Mouse (Mus musculus): ENCODE data around the gene Gm49373. TPM values are rescaled to one million over a fixed set of nuclear protein-coding genes. Genes with fewer than 3 reads are reported as not detected.

Gm49373 gene
- total and polyA plus RNA-seq, 3 experiments: 0.60 to 1.5 (median 0.85) TPM

DNA sequence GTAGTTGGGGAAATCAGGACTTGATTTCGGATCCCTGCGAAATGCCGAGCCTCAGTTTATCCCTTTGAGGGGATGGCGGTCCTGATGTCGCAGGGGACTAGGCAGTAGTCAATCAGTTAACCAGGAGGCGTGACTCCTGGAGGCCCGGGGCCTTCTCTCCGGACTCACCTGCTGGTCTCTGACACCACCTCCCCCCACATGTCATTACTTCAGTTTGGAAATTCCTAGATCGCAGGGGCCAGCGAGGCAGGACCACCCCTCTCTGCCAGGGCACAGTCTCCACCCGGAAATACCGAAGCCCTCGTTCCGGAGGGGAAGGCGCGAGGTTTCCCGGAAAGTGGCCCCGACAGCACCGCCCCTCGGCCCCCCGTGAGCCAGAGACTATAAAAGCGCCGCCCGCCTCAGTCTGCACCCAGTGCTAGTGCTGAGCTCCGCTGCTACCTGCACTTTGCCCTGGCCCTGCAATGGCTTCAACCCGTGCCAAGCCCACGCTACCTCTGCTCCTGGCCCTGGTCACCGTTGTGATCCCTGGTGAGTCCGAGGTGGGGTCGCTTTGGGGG is 57.2 kb downstream of the Gm49373 start, which contains the start of gene Icam1:
Icam1 (plus strand) TSS at position 415 of the 560 bp plus-strand sequence.
- Histone ChIP-seq H3K79me2 (replicated peaks; ENCODE audit: control insufficient read depth, extremely low read depth, insufficient read depth, poor library complexity, severe bottlenecking) (peaks cover 46% of the 10 kb centered on the region), H3K9me3 (replicated peaks; ENCODE audit: low read length) (no peaks in the 10 kb centered on the region), H3K36me3 (replicated peaks in 1 of 2; ENCODE audit: control insufficient read depth in 1 of 2, insufficient read depth in 1 of 2, low read length in 1 of 2) (peaks cover 21 to 33% of the 10 kb centered on the region in 2 experiments), H3K4me1 (ENCODE audit: control insufficient read depth in 1 of 2, insufficient read depth in 2 of 2) (peaks cover 17 to 41% of the 10 kb centered on the region in 2 experiments), H3K27ac (ENCODE audit: insufficient read depth, low read depth) (peak within 1 kb of the TSS; percentile 77), H3K9ac (ENCODE audit: insufficient read depth, low read depth) (peak within 1 kb of the TSS; percentile 50), H3K4me2 (ENCODE audit: insufficient read depth, low read depth, poor library complexity, severe bottlenecking) (peak within 1 kb of the TSS; percentile 89), H3K27me3 (replicated peaks) (no peaks in the 10 kb centered on the region), H3K4me3 (replicated peaks in 1 of 3; ENCODE audit: low read depth in 2 of 3, low read length in 2 of 3, poor library complexity in 1 of 3) (peak within 1 kb of the TSS; percentile 60 to 90 (median 69))
- dilution Hi-C loops (cut with MboI; ENCODE audit: extremely low pct_ligation_motif_present, extremely low pct_unique_long_range_greater_than_20kb, low sequenced_read_pairs): no loop called here
- TF ChIP-seq MEF2A (IDR thresholded peaks at IDR 0.05; ENCODE audit: borderline replicate concordance, low read depth, low read length) (peak; percentile 75), GABPA (IDR thresholded peaks at IDR 0.05; ENCODE audit: insufficient replicate concordance, low read depth, low read length) (no peak), MXI1 (IDR thresholded peaks at IDR 0.05; ENCODE audit: low read depth, low read length) (peak; percentile 95), ELF1 (IDR thresholded peaks at IDR 0.05; ENCODE audit: low read depth, low read length) (peak; percentile 93), MAFK (IDR thresholded peaks at IDR 0.05; ENCODE audit: insufficient replicate concordance, low read length) (peak; percentile 1; the same call in 1 of the 2 replicates), SIN3A (IDR thresholded peaks at IDR 0.05; ENCODE audit: low read length) (peak; percentile 87), NELFE (IDR thresholded peaks at IDR 0.05; ENCODE audit: low read depth, low read length) (peak; percentile 99), MAZ (IDR thresholded peaks at IDR 0.05; ENCODE audit: low read depth, low read length) (peak; percentile 86; the same call in 1 of the 2 replicates), ZC3H11A (IDR thresholded peaks at IDR 0.05; ENCODE audit: low read depth, low read length) (no peak), USF2 (conservative IDR thresholded peaks at IDR 0.05; ENCODE audit: low read depth, low read length) (no peak), USF1 (IDR thresholded peaks at IDR 0.05; ENCODE audit: low read depth, low read length) (no peak), BHLHE40 (IDR thresholded peaks at IDR 0.05; ENCODE audit: low read depth, low read length) (peak; percentile 74), CHD1 (IDR thresholded peaks at IDR 0.05; ENCODE audit: low read depth, low read length) (no peak), ZKSCAN1 (IDR thresholded peaks at IDR 0.05; ENCODE audit: borderline replicate concordance, low read depth, low read length) (no peak), RAD21 (IDR thresholded peaks at IDR 0.05; ENCODE audit: low read depth, low read length) (no peak), PAX5 (IDR thresholded peaks at IDR 0.05; ENCODE audit: low read length) (no peak), NRF1 (IDR thresholded peaks at IDR 0.05; ENCODE audit: low read depth, low read length) (peak; percentile 34), MYC (IDR thresholded peaks at IDR 0.05; ENCODE audit: low read depth, low read length) (no peak; the same call in 1 of the 2 replicates), TCF12 (IDR thresholded peaks at IDR 0.05; ENCODE audit: low read depth, low read length) (peak; percentile 97), CTCF (conservative IDR thresholded peaks at IDR 0.05 in 1 of 2, IDR thresholded peaks at IDR 0.05 in 1 of 2; ENCODE audit: low read depth in 2 of 2, low read length in 2 of 2) (no peak), MAX (IDR thresholded peaks at IDR 0.05; ENCODE audit: low read length) (peak; percentile 84), JUND (conservative IDR thresholded peaks at IDR 0.05; ENCODE audit: low read depth, low read length) (no peak), ZNF384 (IDR thresholded peaks at IDR 0.05; ENCODE audit: low read depth, low read length) (0 out of 2 replicates have a peak, but pooled peaks have one; percentile 6), SMC3 (IDR thresholded peaks at IDR 0.05; ENCODE audit: low read depth, low read length) (no peak), POLR2AphosphoS2 (IDR thresholded peaks at IDR 0.05; ENCODE audit: low read depth, low read length) (peak; percentile 98), EP300 (IDR thresholded peaks at IDR 0.05; ENCODE audit: low read length) (peak; percentile 16; the same call in 1 of the 2 replicates), ETS1 (conservative IDR thresholded peaks at IDR 0.05; ENCODE audit: low read depth, low read length) (peak; percentile 66; the same call in 1 of the 2 replicates), CHD2 (IDR thresholded peaks at IDR 0.05; ENCODE audit: low read length) (peak; percentile 71; the same call in 1 of the 2 replicates), TBP (conservative IDR thresholded peaks at IDR 0.05; ENCODE audit: low read depth, low read length) (peak; percentile 97), UBTF (IDR thresholded peaks at IDR 0.05; ENCODE audit: low read depth, low read length) (no peak), RCOR1 (conservative IDR thresholded peaks at IDR 0.05; ENCODE audit: low read depth, low read length) (peak; percentile 34; the same call in 1 of the 2 replicates), POLR2A (IDR thresholded peaks at IDR 0.05; ENCODE audit: low read depth, low read length) (peak; percentile 100), KAT2A (IDR thresholded peaks at IDR 0.05; ENCODE audit: insufficient replicate concordance, low read length) (0 out of 2 replicates have a peak, but pooled peaks have one; percentile 24), HCFC1 (IDR thresholded peaks at IDR 0.05; ENCODE audit: low read depth, low read length) (peak; percentile 61), IRF4 (IDR thresholded peaks at IDR 0.05; ENCODE audit: low read depth, low read length) (peak; percentile 72), ZMIZ1 (IDR thresholded peaks at IDR 0.05; ENCODE audit: low read depth, low read length) (peak; percentile 99), E2F4 (IDR thresholded peaks at IDR 0.05; ENCODE audit: insufficient replicate concordance, low read depth, low read length) (no peak), JUN (IDR thresholded peaks at IDR 0.05; ENCODE audit: insufficient read depth, low read depth, low read length) (no peak)
- DNase-seq (ENCODE audit: extremely low read depth): peak; percentile 81
- in situ Hi-C loops (cut with MboI; ENCODE audit: low pct_ligation_motif_present, low pct_unique_long_range_greater_than_20kb, low sequenced_read_pairs): loop anchor here (10.0 kb wide), 1 partner anchor 129 kb away; the partner anchor contains the start of gene Cdc37

All from CH12.LX (cell line).